Comparison of ENCODE assay signal across 9 mouse cellular contexts in the genomic region with DNA sequence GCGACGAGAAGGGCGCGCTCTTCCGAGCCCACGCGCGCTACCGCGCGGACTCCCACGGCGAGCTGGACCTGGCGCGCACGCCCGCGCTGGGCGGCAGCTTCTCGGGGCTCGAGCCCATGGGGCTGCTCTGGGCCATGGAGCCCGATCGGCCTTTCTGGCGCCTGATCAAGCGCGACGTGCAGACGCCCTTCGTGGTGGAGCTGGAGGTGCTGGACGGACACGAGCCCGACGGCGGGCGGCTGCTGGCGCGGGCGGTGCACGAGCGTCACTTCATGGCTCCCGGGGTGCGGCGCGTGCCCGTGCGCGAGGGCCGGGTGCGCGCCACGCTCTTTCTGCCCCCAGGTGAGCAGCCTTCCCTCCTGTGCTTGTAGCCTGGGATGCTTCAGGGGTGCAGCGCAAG. TPM values are rescaled to one million over a fixed set of nuclear protein-coding genes. Genes with fewer than 3 reads are reported as not detected.
DNase-seq lines count a peak whose midpoint lies in the region; ATAC-seq lines count a peak whose summit lies in the region.
"Not testable (repeated sequence)": the region's sequence is repeated elsewhere in the genome, so short reads cannot be mapped to it uniquely, and the experiment has no call there.
"Had no signal": no experiment of that assay in that cellular context is flagged by ENCODE, and none has a peak within 500 bp of the region (broad histone marks: within the 10 kb centered on the region; RNA-seq: fewer than 3 reads in every experiment).

No protein-coding gene starts in this region.

- WGBS in limb, embryonic 15.5 days: 2% methylated on average over 51 of the region's 52 CpGs
- under 1% methylated on average over 38 of the region's 52 CpGs for WGBS in midbrain, embryonic 13.5 days
- WGBS in stomach, embryonic 14.5 days: 1% methylated on average over 40 of the region's 52 CpGs

- DNase-seq in B cell, adult 2 months: peak; percentile 32
- peak; percentile 54 for DNase-seq in cerebellum, adult 9-11 months
- DNase-seq in frontal cortex, postnatal 14 days (ENCODE audit: low spot score in 2 of 2): peak; percentile 17 to 29
- peak; percentile 23 to 40 for DNase-seq in heart, postnatal 36 days
- DNase-seq in kidney, postnatal 10 days: peak; percentile 54

- peak overlapping the region; percentile 40 for H3K4me3 ChIP-seq in limb, embryonic 15.5 days
- peak overlapping the region; percentile 40 for H3K4me3 ChIP-seq in midbrain, embryonic 13.5 days (replicated peaks)
- peak overlapping the region; percentile 32 for H3K4me3 ChIP-seq in stomach, embryonic 14.5 days (ENCODE audit: low read depth, low read length)

- ATAC-seq in limb, embryonic 15.5 days (ENCODE audit: insufficient number of reproducible peaks, low FRiP score, low TSS enrichment, low read depth); midbrain, embryonic 13.5 days; stomach, embryonic 14.5 days (ENCODE audit: insufficient number of reproducible peaks, insufficient read depth, low FRiP score, low read depth): not testable (repeated sequence)

- not testable (repeated sequence) for H3K9me3 ChIP-seq in limb, embryonic 15.5 days; midbrain, embryonic 13.5 days; stomach, embryonic 14.5 days (ENCODE audit: control insufficient read depth, low read depth, low read length)

- intact Hi-C loops in heart, postnatal 36 days (cut with DNase I): loop anchor here (10.0 kb wide), 1 partner anchor 355 kb away; no protein-coding TSS in a partner anchor

- not testable (repeated sequence) for H3K27ac ChIP-seq in limb, embryonic 15.5 days; midbrain, embryonic 13.5 days; stomach, embryonic 14.5 days (ENCODE audit: low read length)

- not testable (repeated sequence) for H3K36me3 ChIP-seq in limb, embryonic 15.5 days; midbrain, embryonic 13.5 days; stomach, embryonic 14.5 days (ENCODE audit: control insufficient read depth, insufficient read depth, low read length)

- H3K9ac ChIP-seq in limb, embryonic 15.5 days: not testable (repeated sequence)
- peak overlapping the region; percentile 52 for H3K9ac ChIP-seq in midbrain, embryonic 13.5 days (replicated peaks)
- peak overlapping the region; percentile 14; the same call in 1 of the 2 replicates for H3K9ac ChIP-seq in stomach, embryonic 14.5 days (replicated peaks; ENCODE audit: low read depth, low read length)

- H3K4me1 ChIP-seq in limb, embryonic 15.5 days; midbrain, embryonic 13.5 days (replicated peaks); stomach, embryonic 14.5 days (ENCODE audit: control insufficient read depth, insufficient read depth, low read length): not testable (repeated sequence)

- peak overlapping the region; percentile 65 for H3K4me2 ChIP-seq in limb, embryonic 15.5 days
- H3K4me2 ChIP-seq in midbrain, embryonic 13.5 days (replicated peaks): peak overlapping the region; percentile 58
- H3K4me2 ChIP-seq in stomach, embryonic 14.5 days (replicated peaks; ENCODE audit: low read depth, low read length): peak overlapping the region; percentile 53

- peaks cover 34% of the 10 kb centered on the region for H3K27me3 ChIP-seq in limb, embryonic 15.5 days
- H3K27me3 ChIP-seq in midbrain, embryonic 13.5 days: peaks cover 35% of the 10 kb centered on the region
- peaks cover 15% of the 10 kb centered on the region for H3K27me3 ChIP-seq in stomach, embryonic 14.5 days (ENCODE audit: control insufficient read depth, insufficient read depth, low read length)

RNA-seq across cellular contexts. Expression of gene Acot5, which starts 0.5 kb away (rescaled TPM):
- total RNA-seq in heart, postnatal 36 days (2021): not detected
- polyA plus RNA-seq in limb, embryonic 15.5 days (2015; fragmentation: Nextera tagmentation; extraction: Ambion mirVana): not detected in 2 replicates
- polyA plus RNA-seq in midbrain, embryonic 13.5 days (2015; fragmentation: Nextera tagmentation; extraction: Ambion mirVana): not detected in 2 replicates
- not detected in 2 replicates for polyA plus RNA-seq in stomach, embryonic 14.5 days (2014; fragmentation: Nextera tagmentation; extraction: Ambion mirVana)
- polyA plus RNA-seq: activated CD4-positive, CD25-positive, alpha-beta regulatory T cell, adult 4 months had no signal

RNA-seq across cellular contexts. Expression of gene Acot3, which starts 17.6 kb away (rescaled TPM):
- total RNA-seq in heart, postnatal 36 days (2021): 1 to 10 TPM; 1.9 TPM
- not detected in 2 replicates for polyA plus RNA-seq in limb, embryonic 15.5 days (2015; fragmentation: Nextera tagmentation; extraction: Ambion mirVana)
- polyA plus RNA-seq in midbrain, embryonic 13.5 days (2015; fragmentation: Nextera tagmentation; extraction: Ambion mirVana): 0.70 and 1.0 TPM in 2 replicates
- polyA plus RNA-seq in stomach, embryonic 14.5 days (2014; fragmentation: Nextera tagmentation; extraction: Ambion mirVana): 0.29 TPM in 1 of 2 replicates, not detected in the other
- polyA plus RNA-seq: activated CD4-positive, CD25-positive, alpha-beta regulatory T cell, adult 4 months had no signal

RNA-seq across cellular contexts. Expression of gene Gm49366, which starts 30.8 kb away (rescaled TPM):
- total RNA-seq in heart, postnatal 36 days (2021): under 1 TPM in 1 of 2 experiments, not detected in 1; 0.76 TPM
- not detected in 2 replicates for polyA plus RNA-seq in limb, embryonic 15.5 days (2015; fragmentation: Nextera tagmentation; extraction: Ambion mirVana)
- not detected in 2 replicates for polyA plus RNA-seq in midbrain, embryonic 13.5 days (2015; fragmentation: Nextera tagmentation; extraction: Ambion mirVana)
- not detected in 2 replicates for polyA plus RNA-seq in stomach, embryonic 14.5 days (2014; fragmentation: Nextera tagmentation; extraction: Ambion mirVana)
- polyA plus RNA-seq: activated CD4-positive, CD25-positive, alpha-beta regulatory T cell, adult 4 months had no signal

RNA-seq across cellular contexts. Expression of gene Acot6, which starts 30.9 kb away (rescaled TPM):
- total RNA-seq in heart, postnatal 36 days (2021): 1 to 10 TPM; 1.7 to 3.3 TPM
- polyA plus RNA-seq in limb, embryonic 15.5 days (2015; fragmentation: Nextera tagmentation; extraction: Ambion mirVana): 1.0 and 1.7 TPM in 2 replicates
- polyA plus RNA-seq in midbrain, embryonic 13.5 days (2015; fragmentation: Nextera tagmentation; extraction: Ambion mirVana): 0.81 and 0.96 TPM in 2 replicates
- polyA plus RNA-seq in stomach, embryonic 14.5 days (2014; fragmentation: Nextera tagmentation; extraction: Ambion mirVana): 1.7 and 2.5 TPM in 2 replicates

RNA-seq across cellular contexts. Expression of gene Acot4, which starts 31.4 kb away (rescaled TPM):
- 1 to 10 TPM; 1.2 to 1.3 TPM for total RNA-seq in heart, postnatal 36 days (2021)
- 0.17 and 0.37 TPM in 2 replicates for polyA plus RNA-seq in limb, embryonic 15.5 days (2015; fragmentation: Nextera tagmentation; extraction: Ambion mirVana)
- polyA plus RNA-seq in midbrain, embryonic 13.5 days (2015; fragmentation: Nextera tagmentation; extraction: Ambion mirVana): 0.05 and 0.09 TPM in 2 replicates
- polyA plus RNA-seq in stomach, embryonic 14.5 days (2014; fragmentation: Nextera tagmentation; extraction: Ambion mirVana): 0.33 and 0.70 TPM in 2 replicates
- polyA plus RNA-seq: activated CD4-positive, CD25-positive, alpha-beta regulatory T cell, adult 4 months had no signal
